Mouse (Mus musculus) kidney, adult 2 months (tissue): ENCODE data around the gene Mrln. TPM values are rescaled to one million over a fixed set of nuclear protein-coding genes. Genes with fewer than 3 reads are reported as not detected.

ENCODE experiments used
- DNase-seq: peaks from one replicate; pipeline ENCODE4 v3.0.0; 2021
- H3K27ac ChIP-seq: fragments of 200-500 bp; 2 replicates; pipeline ENCODE4 v1.5.1; 2012; ENCODE audit warnings: low read depth, low read length, control low read depth, inconsistent platforms; ENCODE audit not compliant: insufficient read depth
- H3K27me3 ChIP-seq: fragments of 200-500 bp; replicated peaks from 2 replicates; pipeline ENCODE4 v1.6.1; 2012; ENCODE audit warnings: mild to moderate bottlenecking, moderate library complexity, low read length, inconsistent platforms; ENCODE audit not compliant: control insufficient read depth, insufficient read depth
- H3K36me3 ChIP-seq: fragments of 200-500 bp; 2 replicates; pipeline ENCODE4 v1.6.1; 2012; ENCODE audit warnings: mild to moderate bottlenecking, moderate library complexity, low read length, inconsistent platforms; ENCODE audit not compliant: control insufficient read depth, insufficient read depth
- H3K4me1 ChIP-seq: fragments of 200-500 bp; 2 replicates; pipeline ENCODE4 v1.6.1; 2011; ENCODE audit warnings: low read length; ENCODE audit not compliant: control insufficient read depth, insufficient read depth
- H3K4me3 ChIP-seq: fragments of 200-500 bp; 2 replicates; pipeline ENCODE4 v1.5.1; 2011; ENCODE audit warnings: mild to moderate bottlenecking, low read depth, low read length, control low read depth; ENCODE audit not compliant: insufficient read depth
- CTCF ChIP-seq: fragments of 200-500 bp; conservative IDR thresholded peaks from 2 replicates; pipeline ENCODE4 v1.5.1; 2011; ENCODE audit warnings: low read depth, mild to moderate bottlenecking, control low read depth, low read length, moderate library complexity, mixed read lengths; ENCODE audit not compliant: insufficient read depth, insufficient read length
- POLR2A ChIP-seq: fragments of 200-500 bp; IDR thresholded peaks from one replicate; pipeline ENCODE4 v1.6.1; 2011; ENCODE audit warnings: low read depth, low read length, control low read depth
- WGBS: fragments of 180-500 bp; shearing (Covaris S2); methylation state at CpG from one replicate; pipeline ENCODE4 v1.1.7; 2018; 5-methylcytosine and 5-hydroxymethylcytosine counted together
- polyA plus RNA-seq: library from polyadenylated mRNA; depleted of rRNA; stranded (reverse); fragments of >200 nt; gene quantifications from 2 replicates; pipeline ENCODE4 v1.2.3, GENCODE M21; 2012

Gene Mrln
- polyA plus RNA-seq, 1 experiment: 2.5 TPM

DNA sequence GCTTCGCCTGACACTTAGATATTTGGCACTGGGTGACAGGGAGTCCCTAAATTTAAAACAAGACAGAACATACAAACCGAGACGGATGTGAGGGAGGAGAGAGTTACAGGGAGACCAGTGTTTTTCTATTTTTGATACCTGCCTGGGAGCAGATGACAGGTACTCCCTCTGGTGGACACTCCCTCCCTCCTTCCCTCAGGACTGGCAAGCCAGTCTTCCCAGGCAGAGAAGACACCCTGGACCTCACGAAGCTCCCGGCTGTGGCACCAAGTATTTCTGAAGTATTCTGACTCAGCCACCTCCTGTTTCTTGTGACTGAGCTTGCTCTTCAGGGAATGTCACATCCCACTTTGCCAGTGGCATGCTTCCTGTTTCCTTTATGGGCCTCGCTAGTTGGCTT, 38.6 kb upstream of the Mrln start:
- peak; percentile 42 for DNase-seq
- H3K27ac ChIP-seq: no peak overlapping the region
- H3K27me3 ChIP-seq: no peaks in the 10 kb centered on the region
- H3K4me1 ChIP-seq: no peaks in the 10 kb centered on the region; the same call in 1 of the 2 replicates
- H3K36me3 ChIP-seq: 0 out of 2 replicates have a peak, but pooled peaks cover 1% of the 10 kb centered on the region
- TF ChIP-seq POLR2A (no peak), CTCF (peak; percentile 56; the same call in 1 of the 2 replicates)
- H3K4me3 ChIP-seq: no peak overlapping the region
- 47% methylated on average over 6 of the region's 6 CpGs for WGBS

DNA sequence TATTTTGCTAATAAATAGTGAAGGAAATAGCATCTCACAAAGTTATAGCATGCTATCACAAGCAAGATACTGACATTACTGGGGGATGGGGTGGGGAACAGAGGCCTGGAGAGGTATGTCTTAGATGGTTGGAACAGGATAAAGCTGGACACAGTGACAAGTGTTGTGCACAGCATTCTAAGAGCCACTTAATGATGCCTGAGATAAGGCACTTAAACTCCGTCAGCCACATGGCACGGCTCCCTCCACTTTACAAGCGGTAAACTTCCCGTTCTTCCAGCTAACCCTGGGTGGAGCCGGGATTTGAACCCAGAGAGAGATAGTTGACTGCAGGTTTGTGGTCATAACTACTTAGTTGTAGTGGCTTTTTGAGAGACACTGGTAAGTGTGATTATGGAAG, 38.0 kb upstream of the Mrln start:
- WGBS: 85% methylated on average over 5 of the region's 5 CpGs
- TF ChIP-seq POLR2A: no peak
- TF ChIP-seq CTCF: no peak
- H3K27ac ChIP-seq: no peak overlapping the region
- H3K4me1 ChIP-seq: no peaks in the 10 kb centered on the region; the same call in 1 of the 2 replicates
- no peaks in the 10 kb centered on the region for H3K27me3 ChIP-seq
- DNase-seq: no peak
- no peak overlapping the region for H3K4me3 ChIP-seq
- H3K36me3 ChIP-seq: 0 out of 2 replicates have a peak, but pooled peaks cover 1% of the 10 kb centered on the region

DNA sequence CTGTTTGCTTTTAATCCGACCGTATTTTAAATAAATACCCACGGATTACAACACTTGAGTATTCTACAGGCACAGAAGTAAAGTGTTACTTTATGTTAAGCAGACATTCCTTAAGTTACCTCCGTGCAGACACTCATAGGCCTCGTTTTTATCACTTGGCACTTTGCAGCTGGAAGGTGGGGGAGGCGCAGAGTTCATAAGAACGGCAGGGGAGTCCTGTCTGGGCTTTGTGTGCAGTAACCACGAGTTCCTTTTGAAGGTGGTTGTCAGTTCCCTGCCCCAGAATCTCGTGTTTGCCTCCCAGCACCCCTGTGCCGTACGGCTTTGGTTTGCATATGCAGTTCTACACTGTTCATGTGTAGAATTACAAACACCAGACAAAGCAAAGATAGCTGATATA, 36.8 kb upstream of the Mrln start:
- Histone ChIP-seq H3K4me1 (no peaks in the 10 kb centered on the region; the same call in 1 of the 2 replicates), H3K4me3 (no peak overlapping the region), H3K27ac (no peak overlapping the region), H3K36me3 (0 out of 2 replicates have a peak, but pooled peaks cover 1% of the 10 kb centered on the region), H3K27me3 (no peaks in the 10 kb centered on the region)
- DNase-seq: no peak
- TF ChIP-seq CTCF (no peak), POLR2A (no peak)
- WGBS: 65% methylated on average over 11 of the region's 11 CpGs

DNA sequence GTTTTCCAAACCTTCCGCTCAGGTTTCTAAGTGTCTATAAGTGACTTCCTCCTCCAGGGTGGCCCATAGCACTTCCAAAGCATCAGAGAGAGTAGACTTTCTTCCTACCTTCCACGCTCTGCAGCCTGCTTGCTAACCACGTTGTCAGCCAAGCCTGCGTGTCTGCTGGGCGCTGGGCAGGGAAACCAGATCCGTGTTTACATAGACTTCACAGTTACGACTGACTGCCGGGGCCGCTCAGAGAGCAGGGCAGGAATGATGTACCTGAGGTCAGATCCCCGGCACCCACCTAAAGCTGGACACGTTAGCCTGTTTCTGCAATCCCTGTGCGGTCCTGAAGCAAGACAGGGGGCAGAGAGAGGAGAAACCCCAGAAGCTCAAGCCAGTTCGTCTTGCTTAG, 36.1 kb upstream of the Mrln start:
- Histone ChIP-seq H3K4me3 (no peak overlapping the region), H3K36me3 (0 out of 2 replicates have a peak, but pooled peaks cover 1% of the 10 kb centered on the region), H3K27me3 (no peaks in the 10 kb centered on the region), H3K27ac (no peak overlapping the region), H3K4me1 (no peaks in the 10 kb centered on the region; the same call in 1 of the 2 replicates)
- TF ChIP-seq POLR2A (no peak), CTCF (no peak)
- 69% methylated on average over 13 of the region's 13 CpGs for WGBS
- no peak for DNase-seq

- DNase-seq: no peak
- 0 out of 2 replicates have a peak, but pooled peaks cover 1% of the 10 kb centered on the region for H3K36me3 ChIP-seq
- TF ChIP-seq CTCF (no peak), POLR2A (no peak)
- no peaks in the 10 kb centered on the region for H3K4me1 ChIP-seq
- 86% methylated on average over 18 of the region's 18 CpGs for WGBS
- H3K27ac ChIP-seq: no peak overlapping the region
- no peaks in the 10 kb centered on the region for H3K27me3 ChIP-seq
- H3K4me3 ChIP-seq: no peak overlapping the region
These were observed 35.4 kb upstream of the Mrln start for GRCm38 (mm10) chr10:70169044-70169443.

DNA sequence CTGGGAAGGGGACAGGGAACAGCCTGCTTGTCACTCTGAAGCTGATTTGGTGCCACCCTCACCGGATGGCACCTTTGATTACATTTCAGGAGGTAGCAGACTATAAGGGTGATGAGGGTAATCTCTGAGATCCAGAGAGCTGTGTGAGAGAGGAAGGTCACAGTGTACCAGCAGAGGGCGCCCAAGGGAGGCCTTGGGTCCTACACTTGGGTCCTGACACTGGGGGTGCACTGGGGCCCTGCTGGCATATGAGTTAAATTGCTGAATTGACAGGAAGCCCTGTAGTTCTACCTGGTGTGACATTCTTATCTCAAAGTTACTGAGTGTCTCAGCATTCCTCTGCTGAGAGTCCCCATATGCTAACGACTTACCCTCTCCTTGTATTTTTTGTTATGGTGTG, 31.1 kb upstream of the Mrln start:
- H3K27me3 ChIP-seq: no peaks in the 10 kb centered on the region

GRCm38 (mm10) chr10:70174494-70175190, 29.8 kb upstream of the Mrln start:
- Histone ChIP-seq H3K27ac (0 out of 2 replicates have a peak overlapping the region, but pooled peaks have one; percentile 10), H3K4me1 (no peaks in the 10 kb centered on the region), H3K27me3 (no peaks in the 10 kb centered on the region), H3K4me3 (peak overlapping the region; percentile 43), H3K36me3 (peaks cover 3% of the 10 kb centered on the region; the same call in 1 of the 2 replicates)
- peak; percentile 77 for DNase-seq
- TF ChIP-seq CTCF (no peak), POLR2A (no peak)
- 62% methylated on average over 16 of the region's 16 CpGs for WGBS

More for the DNA sequence above, 31.1 kb upstream of the Mrln start:
- WGBS: 54% methylated on average over 3 of the region's 3 CpGs
- DNase-seq: peak; percentile 79
- H3K27ac ChIP-seq: no peak overlapping the region
- TF ChIP-seq POLR2A (no peak), CTCF (peak; percentile 77)
- H3K36me3 ChIP-seq: peaks cover 3% of the 10 kb centered on the region; the same call in 1 of the 2 replicates
- no peaks in the 10 kb centered on the region for H3K4me1 ChIP-seq
- no peak overlapping the region for H3K4me3 ChIP-seq
